In the genomic region with DNA sequence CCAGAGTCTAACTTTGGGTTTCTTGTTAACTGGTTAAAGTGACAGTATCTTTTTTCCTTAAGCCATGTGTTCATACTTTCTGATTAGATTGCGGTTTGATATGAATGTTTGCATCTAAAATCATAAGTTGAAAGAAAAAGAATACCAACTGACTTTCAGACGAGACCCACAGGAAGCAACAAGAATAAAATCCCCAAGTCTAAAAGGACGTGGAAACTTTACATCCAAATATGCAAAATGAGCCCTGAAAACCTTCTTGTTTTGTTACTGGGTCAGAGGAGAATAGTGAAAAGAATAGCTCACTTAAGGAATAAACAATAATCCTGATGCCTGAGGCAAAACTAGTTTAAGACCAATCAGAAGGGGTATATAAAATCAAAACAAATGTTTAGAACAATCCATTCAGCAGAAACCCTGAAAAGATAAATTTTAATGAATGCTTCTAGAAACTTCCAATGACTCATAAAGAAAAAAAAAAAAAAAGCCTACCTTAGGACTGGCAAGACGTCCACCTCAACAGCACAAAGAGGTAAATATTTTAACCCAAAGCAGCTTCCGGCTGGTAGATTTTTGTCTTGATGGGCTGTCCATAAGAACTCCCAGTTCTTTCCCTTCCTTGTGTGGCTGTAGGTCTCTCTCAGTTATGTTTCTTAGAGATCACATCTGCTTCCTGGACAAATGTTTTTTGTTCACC, we compare ENCODE assay signal across 25 mouse cellular contexts.
"Had no signal": no experiment of that assay in that cellular context is flagged by ENCODE, and none has a peak within 500 bp of the region (broad histone marks: within the 10 kb centered on the region; RNA-seq: fewer than 3 reads in every experiment).

No protein-coding gene starts in this region.

- DNase-seq: gastrocnemius, postnatal 14 days; gastrocnemius, postnatal 36 days; heart, adult 18-20 months; heart, postnatal 4 days; kidney, adult 11 months; kidney, adult 2 months; kidney, adult 9 months; kidney, postnatal 14 days; kidney, postnatal 36 days; layer of hippocampus, adult 9-11 months; layer of hippocampus, postnatal 36 days; left cerebral cortex, postnatal 4 days; liver; liver, embryonic 13.5 days; liver, postnatal 0 days had no signal

- H3K36me3 ChIP-seq: liver, embryonic 13.5 days; liver, embryonic 15.5 days had no signal

- H3K4me3 ChIP-seq: heart, embryonic 13.5 days; heart, embryonic 15.5 days; hindbrain, embryonic 13.5 days; hindbrain, embryonic 15.5 days; kidney, embryonic 15.5 days; limb, embryonic 12.5 days; liver, embryonic 13.5 days; liver, embryonic 15.5 days had no signal

- H3K4me1 ChIP-seq: hindbrain, embryonic 15.5 days; kidney, embryonic 15.5 days; limb, embryonic 12.5 days; liver, embryonic 13.5 days; liver, embryonic 15.5 days had no signal

- ATAC-seq: hindbrain, postnatal 0 days; intestine, embryonic 16.5 days; liver, postnatal 0 days had no signal

- H3K27me3 ChIP-seq: heart, embryonic 13.5 days; heart, embryonic 15.5 days; hindbrain, embryonic 13.5 days; hindbrain, embryonic 15.5 days; kidney, embryonic 15.5 days; limb, embryonic 12.5 days; liver, embryonic 13.5 days; liver, embryonic 15.5 days had no signal

- H3K27ac ChIP-seq: heart, embryonic 13.5 days; heart, embryonic 15.5 days; hindbrain, embryonic 13.5 days; hindbrain, embryonic 15.5 days; hindbrain, postnatal 0 days; kidney, embryonic 15.5 days; kidney, postnatal 0 days; limb, embryonic 12.5 days; liver, embryonic 13.5 days; liver, embryonic 15.5 days had no signal

- H3K9me3 ChIP-seq: heart, embryonic 13.5 days; heart, embryonic 15.5 days; hindbrain, embryonic 13.5 days; hindbrain, embryonic 15.5 days; kidney, embryonic 15.5 days; limb, embryonic 12.5 days; liver, embryonic 13.5 days; liver, embryonic 15.5 days had no signal
